Mouse (Mus musculus): ENCODE results near the gene Selenom. TPM values are rescaled to one million over a fixed set of nuclear protein-coding genes. Genes with fewer than 3 reads are reported as not detected.

The Selenom gene
- polyA plus RNA-seq, 1 experiment: 40.8 TPM

- Histone ChIP-seq H3K27me3 (ENCODE audit: control insufficient read depth, insufficient read depth, low read length) (no peaks in the 10 kb centered on the region), H3K4me1 (replicated peaks; ENCODE audit: control insufficient read depth, insufficient read depth, low read length) (peaks cover 19% of the 10 kb centered on the region), H3K4me3 (ENCODE audit: control insufficient read depth, insufficient read depth, low read length) (no peak overlapping the region), H3K27ac (ENCODE audit: control insufficient read depth, insufficient read depth, low read length) (no peak overlapping the region), H3K36me3 (ENCODE audit: control insufficient read depth, insufficient read depth, low read length) (peaks cover 2% of the 10 kb centered on the region; the same call in 1 of the 2 replicates)
- WGBS: 37% methylated on average over 8 of the region's 8 CpGs
- no peak for DNase-seq
- TF ChIP-seq POLR2A (IDR thresholded peaks at IDR 0.05; ENCODE audit: control insufficient read depth, extremely low read depth, insufficient read depth, low read length, poor library complexity) (no peak), CTCF (IDR thresholded peaks at IDR 0.05; ENCODE audit: borderline replicate concordance, control insufficient read depth, extremely low read depth, insufficient read depth, low read length, poor library complexity) (no peak)
These were observed 20.5 kb downstream of the Selenom start for GRCm38 (mm10) chr11:3534956-3535355.

GRCm38 (mm10) chr11:3535406-3535986 is 21.0 kb downstream of the Selenom start:
- Histone ChIP-seq H3K4me3 (ENCODE audit: control insufficient read depth, insufficient read depth, low read length) (peak overlapping the region; percentile 50), H3K27ac (ENCODE audit: control insufficient read depth, insufficient read depth, low read length) (no peak overlapping the region), H3K36me3 (ENCODE audit: control insufficient read depth, insufficient read depth, low read length) (no peaks in the 10 kb centered on the region), H3K27me3 (ENCODE audit: control insufficient read depth, insufficient read depth, low read length) (no peaks in the 10 kb centered on the region), H3K4me1 (replicated peaks; ENCODE audit: control insufficient read depth, insufficient read depth, low read length) (peaks cover 19% of the 10 kb centered on the region)
- peak; percentile 96 for DNase-seq
- TF ChIP-seq POLR2A (IDR thresholded peaks at IDR 0.05; ENCODE audit: control insufficient read depth, extremely low read depth, insufficient read depth, low read length, poor library complexity): no peak
- peak; percentile 89 for TF ChIP-seq CTCF (IDR thresholded peaks at IDR 0.05; ENCODE audit: borderline replicate concordance, control insufficient read depth, extremely low read depth, insufficient read depth, low read length, poor library complexity)
- WGBS: under 1% methylated on average over 36 of the region's 36 CpGs

- WGBS: 87% methylated on average over 5 of the region's 5 CpGs
- no peak for DNase-seq
- TF ChIP-seq CTCF (IDR thresholded peaks at IDR 0.05; ENCODE audit: borderline replicate concordance, control insufficient read depth, extremely low read depth, insufficient read depth, low read length, poor library complexity): no peak
- no peak for TF ChIP-seq POLR2A (IDR thresholded peaks at IDR 0.05; ENCODE audit: control insufficient read depth, extremely low read depth, insufficient read depth, low read length, poor library complexity)
- peak overlapping the region; percentile 50 for H3K4me3 ChIP-seq (ENCODE audit: control insufficient read depth, insufficient read depth, low read length)
- no peaks in the 10 kb centered on the region for H3K27me3 ChIP-seq (ENCODE audit: control insufficient read depth, insufficient read depth, low read length)
- no peaks in the 10 kb centered on the region for H3K36me3 ChIP-seq (ENCODE audit: control insufficient read depth, insufficient read depth, low read length)
- H3K4me1 ChIP-seq (replicated peaks; ENCODE audit: control insufficient read depth, insufficient read depth, low read length): peaks cover 19% of the 10 kb centered on the region
- no peak overlapping the region for H3K27ac ChIP-seq (ENCODE audit: control insufficient read depth, insufficient read depth, low read length)
These were observed 21.6 kb downstream of the Selenom start for GRCm38 (mm10) chr11:3536082-3536481.

DNA sequence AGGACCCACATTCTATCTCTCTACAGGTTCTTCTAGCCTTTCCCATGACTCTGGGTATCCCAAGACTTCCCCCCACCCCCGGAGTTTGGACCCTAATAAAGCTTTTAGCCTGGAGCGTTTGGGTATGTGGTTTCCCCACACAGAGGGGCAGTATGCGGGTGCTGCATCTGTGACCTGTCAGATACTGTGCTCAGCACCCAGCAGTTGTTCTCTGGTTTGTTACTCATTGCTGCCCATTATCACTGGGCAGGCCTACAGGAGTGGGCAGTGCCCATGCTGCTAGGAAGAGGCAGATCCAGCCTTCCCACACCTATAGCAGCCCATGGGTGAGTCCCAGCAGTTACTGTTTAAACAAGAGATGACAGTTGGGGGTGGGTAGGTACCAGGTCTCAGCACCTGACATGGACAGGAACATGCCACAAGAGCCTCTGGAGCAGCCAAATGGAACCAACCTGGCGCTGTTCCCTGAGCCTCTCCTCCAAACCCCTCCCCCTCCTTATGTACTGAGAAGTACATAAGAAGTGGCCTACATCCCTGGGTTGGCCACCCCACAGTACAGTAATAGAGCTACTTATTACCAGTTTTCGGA is 22.4 kb downstream of the Selenom start:
- TF ChIP-seq CTCF (IDR thresholded peaks at IDR 0.05; ENCODE audit: borderline replicate concordance, control insufficient read depth, extremely low read depth, insufficient read depth, low read length, poor library complexity): no peak
- TF ChIP-seq POLR2A (IDR thresholded peaks at IDR 0.05; ENCODE audit: control insufficient read depth, extremely low read depth, insufficient read depth, low read length, poor library complexity): no peak
- no peak overlapping the region for H3K4me3 ChIP-seq (ENCODE audit: control insufficient read depth, insufficient read depth, low read length)
- no peaks in the 10 kb centered on the region for H3K27me3 ChIP-seq (ENCODE audit: control insufficient read depth, insufficient read depth, low read length)
- no peaks in the 10 kb centered on the region for H3K36me3 ChIP-seq (ENCODE audit: control insufficient read depth, insufficient read depth, low read length)
- DNase-seq: no peak
- H3K27ac ChIP-seq (ENCODE audit: control insufficient read depth, insufficient read depth, low read length): no peak overlapping the region
- H3K4me1 ChIP-seq (replicated peaks; ENCODE audit: control insufficient read depth, insufficient read depth, low read length): peaks cover 19% of the 10 kb centered on the region
- 96% methylated on average over 5 of the region's 5 CpGs for WGBS

- Histone ChIP-seq H3K4me1 (replicated peaks; ENCODE audit: control insufficient read depth, insufficient read depth, low read length) (peaks cover 19% of the 10 kb centered on the region), H3K27ac (ENCODE audit: control insufficient read depth, insufficient read depth, low read length) (no peak overlapping the region), H3K4me3 (ENCODE audit: control insufficient read depth, insufficient read depth, low read length) (no peak overlapping the region), H3K36me3 (ENCODE audit: control insufficient read depth, insufficient read depth, low read length) (no peaks in the 10 kb centered on the region), H3K27me3 (ENCODE audit: control insufficient read depth, insufficient read depth, low read length) (no peaks in the 10 kb centered on the region)
- no peak for TF ChIP-seq POLR2A (IDR thresholded peaks at IDR 0.05; ENCODE audit: control insufficient read depth, extremely low read depth, insufficient read depth, low read length, poor library complexity)
- no peak for TF ChIP-seq CTCF (IDR thresholded peaks at IDR 0.05; ENCODE audit: borderline replicate concordance, control insufficient read depth, extremely low read depth, insufficient read depth, low read length, poor library complexity)
- WGBS: 86% methylated on average over 3 of the region's 3 CpGs
- DNase-seq: no peak
These were observed 23.2 kb downstream of the Selenom start for GRCm38 (mm10) chr11:3537711-3538110.

GRCm38 (mm10) chr11:3538341-3538740 is 23.9 kb downstream of the Selenom start:
- Histone ChIP-seq H3K27ac (ENCODE audit: control insufficient read depth, insufficient read depth, low read length) (no peak overlapping the region), H3K27me3 (ENCODE audit: control insufficient read depth, insufficient read depth, low read length) (no peaks in the 10 kb centered on the region), H3K36me3 (ENCODE audit: control insufficient read depth, insufficient read depth, low read length) (no peaks in the 10 kb centered on the region), H3K4me3 (ENCODE audit: control insufficient read depth, insufficient read depth, low read length) (peak overlapping the region; percentile 93), H3K4me1 (replicated peaks; ENCODE audit: control insufficient read depth, insufficient read depth, low read length) (peaks cover 19% of the 10 kb centered on the region)
- TF ChIP-seq CTCF (IDR thresholded peaks at IDR 0.05; ENCODE audit: borderline replicate concordance, control insufficient read depth, extremely low read depth, insufficient read depth, low read length, poor library complexity) (no peak), POLR2A (IDR thresholded peaks at IDR 0.05; ENCODE audit: control insufficient read depth, extremely low read depth, insufficient read depth, low read length, poor library complexity) (no peak)
- 73% methylated on average over 4 of the region's 4 CpGs for WGBS
- no peak for DNase-seq
